Mouse (Mus musculus): ENCODE measurements around the gene Cnih3.

Gene Cnih3

DNA sequence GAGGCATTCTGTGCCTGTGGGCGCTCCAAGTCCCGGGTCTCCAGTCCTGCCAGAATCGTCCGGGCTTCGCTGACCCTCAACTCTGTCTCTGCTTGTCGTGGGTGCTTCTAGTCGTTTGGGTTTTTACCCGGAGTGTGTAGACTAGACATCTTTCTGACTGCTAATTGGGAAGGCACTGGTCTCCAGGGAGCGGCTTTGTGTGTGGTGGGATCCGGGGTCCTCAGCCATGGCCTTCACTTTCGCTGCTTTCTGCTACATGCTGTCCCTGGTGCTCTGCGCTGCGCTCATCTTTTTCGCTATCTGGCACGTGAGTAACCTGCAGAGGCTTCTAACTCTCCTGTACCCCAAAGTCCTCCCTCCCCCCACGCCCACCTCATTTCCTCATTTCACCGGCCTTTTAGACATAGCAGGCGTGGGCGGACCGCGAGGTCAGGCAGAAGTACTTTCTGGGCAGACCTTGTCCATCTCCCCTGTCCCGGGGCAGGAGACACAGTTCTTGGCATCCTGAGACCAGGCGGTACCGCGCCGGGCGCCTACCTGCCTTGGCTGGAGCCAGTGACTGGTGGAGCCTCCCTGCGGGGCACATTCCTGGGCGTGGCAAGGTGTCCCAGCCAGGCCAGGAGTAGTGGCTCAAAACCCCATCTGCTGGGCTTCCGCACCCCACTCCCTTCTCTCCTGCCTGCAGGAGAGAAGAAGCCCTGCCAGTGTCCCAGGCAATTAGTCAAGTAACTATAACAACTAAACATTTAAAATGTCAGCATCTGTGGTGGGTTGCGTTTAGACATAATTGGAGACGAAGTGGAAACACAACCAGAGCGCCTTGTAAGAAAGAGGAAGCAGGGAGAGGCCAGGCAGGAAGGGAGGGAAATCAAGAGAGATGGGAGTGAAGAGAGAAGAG lies 1.0 kb downstream of the Cnih3 start:
- peak; percentile 58 for DNase-seq (ENCODE audit: low read depth, low spot score)

GRCm38 (mm10) chr1:181355683-181356082 lies 3.3 kb downstream of the Cnih3 start:
- no peak for DNase-seq (ENCODE audit: low read depth, low spot score)

- DNase-seq (ENCODE audit: low read depth, low spot score): no peak
Observed at GRCm38 (mm10) chr1:181357870-181358269, 5.4 kb downstream of the Cnih3 start.

- no peak for DNase-seq (ENCODE audit: low read depth, low spot score)
Observed at GRCm38 (mm10) chr1:181358526-181358925, 6.1 kb downstream of the Cnih3 start.

DNA sequence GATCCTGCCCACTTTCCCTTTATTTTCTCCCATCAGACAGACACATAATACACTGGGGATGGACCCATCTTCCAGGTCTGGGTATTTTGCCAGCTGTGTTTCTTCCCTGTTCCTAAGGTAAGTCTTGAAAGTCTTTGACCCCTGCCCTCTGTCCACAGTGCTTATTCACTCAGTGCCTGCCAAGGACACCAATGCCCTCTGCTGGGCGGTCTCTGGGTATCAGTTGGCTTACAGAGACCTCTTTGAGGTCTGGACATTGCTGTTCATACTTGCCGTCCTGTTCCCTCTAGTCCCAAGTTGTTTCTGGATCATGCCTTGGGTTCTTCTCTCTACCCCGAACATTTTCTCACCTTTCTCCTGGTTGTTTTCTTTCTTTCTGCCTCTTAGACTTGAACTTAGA lies 8.3 kb downstream of the Cnih3 start:
- DNase-seq (ENCODE audit: low read depth, low spot score): no peak

DNA sequence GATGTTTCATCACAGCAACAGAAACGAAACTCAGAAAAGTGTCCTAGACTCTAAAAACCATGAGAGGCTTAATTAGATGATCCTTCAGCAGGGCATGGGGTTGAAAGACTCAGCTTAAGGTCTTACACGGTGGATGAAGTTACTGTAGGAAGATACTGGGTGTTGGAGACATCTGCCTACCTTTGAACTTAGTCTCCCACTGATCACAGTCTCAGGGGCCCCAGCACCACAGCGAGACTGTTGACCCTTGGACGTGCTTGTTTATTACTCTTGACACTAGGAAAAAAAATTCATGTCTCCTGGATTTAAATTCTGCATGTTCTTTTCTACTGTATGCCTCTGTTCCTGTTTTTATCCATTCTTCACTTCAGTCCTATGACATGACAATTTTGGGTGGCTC lies 11.6 kb downstream of the Cnih3 start:
- DNase-seq (ENCODE audit: low read depth, low spot score): no peak

DNA sequence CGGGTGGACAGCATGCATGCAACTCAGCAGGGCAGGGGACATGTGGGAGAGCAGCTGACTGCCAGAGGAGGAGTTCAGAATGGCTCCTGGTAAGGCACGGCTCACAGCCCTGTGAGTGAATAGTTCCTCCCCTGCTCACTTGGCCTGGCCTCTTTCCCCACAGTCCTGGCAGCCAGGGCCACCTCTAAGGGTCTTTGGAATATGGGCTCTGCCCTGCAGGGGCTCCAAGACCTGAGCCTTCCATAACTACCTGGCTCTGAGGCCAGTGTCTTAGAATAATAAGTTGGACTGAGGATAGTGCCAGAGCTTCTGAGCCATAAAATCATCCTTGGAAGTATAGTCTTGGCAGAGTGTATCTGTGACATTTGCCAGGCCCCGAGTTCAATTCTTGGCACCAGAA lies 12.9 kb downstream of the Cnih3 start:
- DNase-seq (ENCODE audit: low read depth, low spot score): no peak

DNA sequence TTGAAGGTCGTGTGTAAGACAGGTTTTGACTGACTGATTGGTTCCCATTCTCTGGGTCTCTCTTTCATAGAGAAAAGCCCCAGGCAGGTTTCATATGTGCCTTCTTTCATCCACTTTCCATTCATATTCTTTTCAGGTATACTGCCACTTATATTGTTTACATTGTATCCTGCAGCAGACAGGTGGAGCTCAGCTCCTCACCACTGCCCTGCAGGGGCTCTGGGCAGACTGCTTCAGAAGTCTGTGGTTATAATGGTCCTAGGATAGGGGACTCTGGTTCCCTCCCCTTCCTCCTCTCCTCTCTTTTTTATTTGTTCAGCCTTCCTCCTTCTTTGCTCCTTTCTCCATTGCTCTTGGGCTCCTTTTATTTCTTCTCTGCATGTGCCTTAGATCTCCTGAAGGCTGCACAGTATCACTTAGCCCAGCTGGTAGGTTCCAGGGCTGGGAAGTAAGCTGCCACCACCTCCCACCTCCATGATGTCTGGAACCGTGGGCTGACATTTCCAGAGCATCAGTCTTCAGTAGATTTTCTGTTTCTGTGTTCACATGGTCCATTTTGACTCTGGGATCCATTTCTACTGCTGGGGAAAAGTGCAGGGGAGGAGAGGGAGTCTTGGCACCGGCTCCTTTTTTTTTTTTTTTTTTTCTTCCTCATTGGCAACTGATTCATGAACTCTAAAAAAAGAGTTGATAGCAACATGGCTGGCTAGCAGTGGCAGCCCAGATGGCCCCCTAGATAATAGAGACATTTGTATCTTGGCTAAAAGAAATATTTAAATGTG lies 16.6 kb downstream of the Cnih3 start:
- DNase-seq (ENCODE audit: low read depth, low spot score): no peak

- DNase-seq (ENCODE audit: low read depth, low spot score): no peak
Observed at GRCm38 (mm10) chr1:181370370-181370769, 17.9 kb downstream of the Cnih3 start.

DNA sequence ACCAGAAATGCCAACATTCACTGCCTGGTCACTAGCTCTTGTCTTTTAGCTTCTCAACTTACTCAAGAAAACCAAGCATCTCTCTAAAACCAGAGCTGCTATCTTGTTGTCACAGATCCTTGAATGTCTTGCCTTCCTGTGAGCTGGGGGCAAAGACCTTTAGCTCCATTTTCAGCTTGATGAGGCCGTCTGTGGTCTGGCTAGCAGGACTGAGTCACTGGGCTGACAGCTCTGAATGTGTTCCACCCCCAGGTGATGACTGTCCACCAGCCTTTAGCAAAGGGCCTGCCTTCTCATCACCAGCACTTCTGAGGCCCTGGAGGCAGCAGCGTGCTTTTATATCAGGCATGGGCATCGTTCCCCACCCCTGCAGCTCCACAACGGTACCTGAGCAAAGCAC lies 18.8 kb downstream of the Cnih3 start:
- no peak for DNase-seq (ENCODE audit: low read depth, low spot score)

- DNase-seq (ENCODE audit: low read depth, low spot score): no peak
Observed at GRCm38 (mm10) chr1:181372306-181372705, 19.9 kb downstream of the Cnih3 start.

GRCm38 (mm10) chr1:181374627-181375374 lies 22.4 kb downstream of the Cnih3 start:
- no peak for DNase-seq (ENCODE audit: low read depth, low spot score)

DNA sequence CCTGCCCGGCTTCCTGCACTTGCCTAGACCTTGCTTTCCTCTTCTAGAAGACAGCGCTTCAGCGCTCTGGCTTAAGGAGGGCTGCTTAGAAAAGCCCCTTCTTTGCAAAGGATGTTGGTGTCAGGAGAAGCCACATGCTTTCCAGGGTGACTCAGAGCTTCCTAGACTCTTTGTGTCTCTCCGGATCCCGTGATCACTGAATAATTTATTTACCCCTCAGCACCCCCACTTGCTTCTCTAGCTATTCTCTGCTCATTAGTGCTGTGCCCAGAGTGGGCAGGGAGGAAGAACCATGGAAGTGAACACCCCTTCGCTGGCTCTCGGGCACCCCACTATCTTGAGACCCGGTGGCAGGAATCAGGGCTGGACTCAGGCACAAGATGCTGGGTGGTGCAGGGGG lies 24.0 kb downstream of the Cnih3 start:
- no peak for DNase-seq (ENCODE audit: low read depth, low spot score)

GRCm38 (mm10) chr1:181379664-181380063 lies 27.2 kb downstream of the Cnih3 start:
- peak; percentile 78 for DNase-seq (ENCODE audit: low read depth, low spot score)

DNA sequence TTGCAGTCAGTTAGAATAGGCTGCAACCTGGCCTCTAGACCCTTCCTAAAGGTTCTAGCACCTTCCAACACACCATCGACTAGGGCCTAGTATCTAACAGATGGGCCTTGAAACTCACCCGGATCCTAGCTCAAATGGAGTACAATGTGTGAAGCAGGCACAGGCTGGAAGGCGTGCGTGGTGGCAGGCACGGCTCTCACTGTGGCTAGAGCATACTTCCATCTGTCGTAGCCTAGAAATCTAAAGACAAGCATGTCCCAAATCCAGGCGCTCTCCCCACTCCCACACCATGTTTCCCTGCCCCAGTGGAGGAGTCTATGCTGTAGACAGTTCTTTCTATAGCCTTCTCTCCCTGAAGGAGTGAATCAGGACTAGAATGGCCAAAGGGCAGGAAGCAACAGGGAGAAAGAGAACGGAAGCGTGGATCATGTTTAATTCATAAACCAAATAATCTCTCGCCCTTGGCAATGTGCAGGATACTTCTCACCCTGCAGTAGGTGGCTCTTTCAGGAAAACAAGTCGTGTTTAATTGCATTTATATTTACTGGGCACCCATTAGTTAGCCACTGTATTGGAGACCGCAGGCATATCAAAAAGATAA lies 29.1 kb downstream of the Cnih3 start:
- DNase-seq (ENCODE audit: low read depth, low spot score): no peak

DNA sequence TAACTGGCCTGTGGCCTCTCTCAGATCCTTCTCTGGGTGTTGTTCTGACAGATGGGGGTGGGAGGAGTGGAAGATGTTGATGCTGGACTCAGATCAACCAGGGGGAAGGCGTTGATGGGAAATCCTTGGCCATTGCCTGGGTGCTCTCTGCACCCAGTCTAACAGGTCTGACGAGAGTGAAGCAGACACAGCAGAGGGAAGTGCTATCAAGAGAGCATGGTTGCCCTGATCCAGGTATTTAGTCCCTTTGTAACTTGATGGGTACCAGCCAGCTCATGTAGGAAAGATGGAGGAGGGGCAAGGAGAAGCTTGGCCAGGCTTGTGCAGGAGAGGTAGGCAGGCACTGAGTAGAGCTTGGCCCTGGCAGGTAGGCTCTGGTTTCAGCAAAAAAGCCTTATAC lies 36.8 kb downstream of the Cnih3 start:
- no peak for DNase-seq (ENCODE audit: low read depth, low spot score)

DNA sequence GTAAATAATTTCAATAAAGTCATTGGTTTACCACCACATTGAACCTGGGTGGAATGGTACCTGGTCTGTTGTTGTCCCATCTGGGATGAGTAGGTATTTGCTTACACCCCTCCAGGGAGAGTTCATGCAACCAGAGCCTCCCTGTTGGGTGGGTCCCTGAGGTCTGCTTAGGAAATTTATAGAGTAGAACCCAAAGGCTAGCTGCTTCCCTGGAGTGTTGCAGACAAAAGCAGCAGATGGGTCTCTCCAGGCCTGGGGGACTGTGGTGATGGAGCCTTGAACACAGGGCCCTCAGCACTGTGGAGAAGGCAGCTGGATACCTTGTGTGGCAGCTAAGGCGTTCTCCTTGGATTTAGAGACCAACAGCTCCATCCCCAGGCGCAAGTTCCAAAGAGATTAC lies 40.1 kb downstream of the Cnih3 start:
- DNase-seq (ENCODE audit: low read depth, low spot score): no peak

GRCm38 (mm10) chr1:181393250-181394149 lies 41.1 kb downstream of the Cnih3 start:
- no peak for DNase-seq (ENCODE audit: low read depth, low spot score)

- DNase-seq (ENCODE audit: low read depth, low spot score): no peak
Observed at GRCm38 (mm10) chr1:181395234-181395828, 42.9 kb downstream of the Cnih3 start.

GRCm38 (mm10) chr1:181399179-181399578 lies 46.8 kb downstream of the Cnih3 start:
- DNase-seq (ENCODE audit: low read depth, low spot score): no peak
